Mouse (Mus musculus) thymus, postnatal 36 days (tissue): ENCODE measurements around the gene Cyp1b1.

Source experiments
- DNase-seq, 2 experiments: peaks; one replicate each; pipeline ENCODE4 v3.0.0; 2022; ENCODE audit warnings: mixed read lengths in 2 of 2

Gene Cyp1b1

GRCm38 (mm10) chr17:79714931-79715637 is at the start of gene Cyp1b1:
Gene Cyp1b1 (minus strand): TSS chr17:79715061.
- DNase-seq = peak in 1 of 2 experiments; percentile 24

GRCm38 (mm10) chr17:79761841-79762240 is 47.0 kb upstream of the Cyp1b1 start:
- no peak for DNase-seq

GRCm38 (mm10) chr17:79753831-79754230 is 39.0 kb upstream of the Cyp1b1 start:
- no peak for DNase-seq

GRCm38 (mm10) chr17:79752836-79753235 is 38.0 kb upstream of the Cyp1b1 start:
- peak; percentile 24 to 33 for DNase-seq

GRCm38 (mm10) chr17:79751661-79752191 is 36.9 kb upstream of the Cyp1b1 start:
- no peak for DNase-seq

- DNase-seq = no peak
Observed at GRCm38 (mm10) chr17:79749647-79750046, 34.8 kb upstream of the Cyp1b1 start.

- DNase-seq = no peak
Observed at GRCm38 (mm10) chr17:79746954-79747353, 32.1 kb upstream of the Cyp1b1 start.

GRCm38 (mm10) chr17:79746146-79746591 is 31.3 kb upstream of the Cyp1b1 start:
- DNase-seq = no peak

- DNase-seq = no peak
Observed at GRCm38 (mm10) chr17:79745051-79745731, 30.3 kb upstream of the Cyp1b1 start.

GRCm38 (mm10) chr17:79743507-79743906 is 28.6 kb upstream of the Cyp1b1 start:
- DNase-seq = no peak

GRCm38 (mm10) chr17:79742635-79743034 is 27.8 kb upstream of the Cyp1b1 start:
- no peak for DNase-seq

GRCm38 (mm10) chr17:79738847-79739498 is 24.1 kb upstream of the Cyp1b1 start:
- no peak for DNase-seq

- no peak for DNase-seq
Observed at GRCm38 (mm10) chr17:79737598-79737997, 22.7 kb upstream of the Cyp1b1 start.

GRCm38 (mm10) chr17:79733039-79733438 is 18.2 kb upstream of the Cyp1b1 start:
- DNase-seq = no peak

- DNase-seq = no peak
Observed at GRCm38 (mm10) chr17:79730988-79731387, 16.1 kb upstream of the Cyp1b1 start.

GRCm38 (mm10) chr17:79728585-79729503 is 14.0 kb upstream of the Cyp1b1 start:
- no peak for DNase-seq

GRCm38 (mm10) chr17:79728053-79728584 is 13.3 kb upstream of the Cyp1b1 start:
- DNase-seq = no peak

- DNase-seq = no peak
Observed at GRCm38 (mm10) chr17:79726613-79727012, 11.8 kb upstream of the Cyp1b1 start.

- DNase-seq = no peak
Observed at GRCm38 (mm10) chr17:79720681-79721080, 5.8 kb upstream of the Cyp1b1 start.

GRCm38 (mm10) chr17:79715649-79716143 is 835 bp upstream of the Cyp1b1 start:
- peak; percentile 89 for DNase-seq

GRCm38 (mm10) chr17:79714368-79714895 is 429 bp downstream of the Cyp1b1 start:
- DNase-seq = no peak
